Mouse (Mus musculus) olfactory bulb, adult 2 months (tissue): ENCODE measurements at regions not wholly inside any gene's neighbourhood (a gene's known extent, or its start where the extent isn't known, plus 50 kb on each side); places are given as distances from the start of the nearest gene placed in this dataset.

ENCODE experiments used
- CTCF ChIP-seq: fragments of 200-500 bp; IDR thresholded peaks from 2 replicates; pipeline ENCODE4 v1.5.1; 2012; ENCODE audit warnings: low read depth, mild to moderate bottlenecking, low read length, moderate library complexity; ENCODE audit not compliant: insufficient read depth
- POLR2A ChIP-seq: fragments of 200-500 bp; IDR thresholded peaks from 2 replicates; pipeline ENCODE4 v1.6.1; 2012; ENCODE audit warnings: mild to moderate bottlenecking, low read depth, low read length, moderate library complexity; ENCODE audit not compliant: insufficient read depth

- TF ChIP-seq POLR2A (no peak), CTCF (no peak)
Measured at GRCm38 (mm10) chr13:57099601-57100000, 203.8 kb upstream of the Trpc7 start.
